Mouse (Mus musculus) liver, embryonic 13.5 days (tissue): ENCODE results near the gene Zc3h14. TPM values are rescaled to one million over a fixed set of nuclear protein-coding genes. Genes with fewer than 3 reads are reported as not detected.

ENCODE experiments used
- ATAC-seq: fragments of 200-750 bp; cut with Nextera tagmentation; 2 replicates; pipeline ENCODE4 v1.8.0; 2017; ENCODE audit warnings: low read depth, mild to moderate bottlenecking, moderate number of reproducible peaks, moderate library complexity
- DNase-seq: peaks from one replicate; pipeline ENCODE4 v3.0.0; 2022
- H3K27ac ChIP-seq: fragments of 300-500 bp; sonication (generic); 2 replicates; pipeline ENCODE4 v1.5.1; 2015; ENCODE audit warnings: moderate library complexity, mild to moderate bottlenecking, inconsistent platforms
- H3K27me3 ChIP-seq: fragments of 300-500 bp; sonication (generic); 2 replicates; pipeline ENCODE4 v1.6.1; 2015; ENCODE audit warnings: mild to moderate bottlenecking, inconsistent platforms
- H3K36me3 ChIP-seq: fragments of 300-500 bp; sonication (generic); 2 replicates; pipeline ENCODE4 v1.6.1; 2015; ENCODE audit warnings: mild to moderate bottlenecking, inconsistent platforms
- H3K4me1 ChIP-seq: fragments of 300-500 bp; sonication (generic); replicated peaks from 2 replicates; pipeline ENCODE4 v1.6.1; 2015; ENCODE audit warnings: inconsistent platforms
- H3K4me2 ChIP-seq: fragments of 300-500 bp; sonication (generic); 2 replicates; pipeline ENCODE4 v1.6.1; 2015; ENCODE audit warnings: inconsistent platforms, mild to moderate bottlenecking, moderate library complexity
- H3K4me3 ChIP-seq: fragments of 300-500 bp; sonication (generic); replicated peaks from 2 replicates; pipeline ENCODE4 v1.5.1; 2015; ENCODE audit warnings: mild to moderate bottlenecking, inconsistent platforms
- H3K9ac ChIP-seq: fragments of 300-500 bp; sonication (generic); 2 replicates; pipeline ENCODE4 v1.6.1; 2015; ENCODE audit warnings: mild to moderate bottlenecking, inconsistent platforms
- H3K9me3 ChIP-seq: fragments of 300-500 bp; sonication (generic); replicated peaks from 2 replicates; pipeline ENCODE4 v1.6.1; 2016; ENCODE audit warnings: inconsistent platforms
- WGBS: fragments of 180-500 bp; shearing (Covaris S2); methylation state at CpG from one replicate; pipeline ENCODE4 v1.1.7; 2015; ENCODE audit not compliant: insufficient replicate concordance; 5-methylcytosine and 5-hydroxymethylcytosine counted together
- polyA plus RNA-seq: library from polyadenylated mRNA; unstranded; fragments of >200 nt; fragmentation: Nextera tagmentation; extraction: Ambion mirVana; gene quantifications from 2 replicates; pipeline ENCODE4 v1.2.1, GENCODE M21; 2015

Gene Zc3h14
- polyA plus RNA-seq, 1 experiment from 2014 or later = 44.1 TPM

GRCm38 (mm10) chr12:98724976-98725375 lies 21.8 kb upstream of the Zc3h14 start:
- H3K4me1 ChIP-seq = no peaks in the 10 kb centered on the region
- 60% methylated on average over 5 of the region's 5 CpGs for WGBS
- no peak overlapping the region for H3K4me2 ChIP-seq
- no peaks in the 10 kb centered on the region for H3K36me3 ChIP-seq
- no peak overlapping the region for H3K4me3 ChIP-seq
- H3K27me3 ChIP-seq = no peaks in the 10 kb centered on the region
- no peak overlapping the region for H3K27ac ChIP-seq
- ATAC-seq (no peak), DNase-seq (no peak)
- no peak overlapping the region for H3K9ac ChIP-seq
- H3K9me3 ChIP-seq = no peaks in the 10 kb centered on the region

GRCm38 (mm10) chr12:98726078-98726477 lies 20.7 kb upstream of the Zc3h14 start:
- H3K4me1 ChIP-seq = no peaks in the 10 kb centered on the region
- H3K9me3 ChIP-seq = no peaks in the 10 kb centered on the region
- no peak overlapping the region for H3K27ac ChIP-seq
- 62% methylated on average over 7 of the region's 7 CpGs for WGBS
- H3K27me3 ChIP-seq = no peaks in the 10 kb centered on the region
- H3K4me2 ChIP-seq = no peak overlapping the region
- DNase-seq = no peak
- no peak overlapping the region for H3K9ac ChIP-seq
- no peak for ATAC-seq
- no peak overlapping the region for H3K4me3 ChIP-seq
- no peaks in the 10 kb centered on the region for H3K36me3 ChIP-seq

GRCm38 (mm10) chr12:98727186-98727585 lies 19.6 kb upstream of the Zc3h14 start:
- ATAC-seq (no peak), DNase-seq (no peak)
- H3K9ac ChIP-seq = no peak overlapping the region
- no peak overlapping the region for H3K4me2 ChIP-seq
- no peaks in the 10 kb centered on the region for H3K4me1 ChIP-seq
- no peaks in the 10 kb centered on the region for H3K9me3 ChIP-seq
- 58% methylated on average over 7 of the region's 7 CpGs for WGBS
- H3K27me3 ChIP-seq = no peaks in the 10 kb centered on the region
- H3K36me3 ChIP-seq = no peaks in the 10 kb centered on the region
- H3K4me3 ChIP-seq = no peak overlapping the region
- no peak overlapping the region for H3K27ac ChIP-seq

- Histone ChIP-seq H3K4me1 (peaks cover 23% of the 10 kb centered on the region), H3K9me3 (no peaks in the 10 kb centered on the region), H3K27ac (no peak overlapping the region), H3K4me2 (no peak overlapping the region), H3K9ac (no peak overlapping the region), H3K36me3 (no peaks in the 10 kb centered on the region), H3K27me3 (peaks cover 10% of the 10 kb centered on the region), H3K4me3 (no peak overlapping the region)
- WGBS = 81% methylated on average over 11 of the region's 11 CpGs
- DNase-seq (no peak), ATAC-seq (no peak)
Observed at GRCm38 (mm10) chr12:98730682-98731081, 16.1 kb upstream of the Zc3h14 start.

GRCm38 (mm10) chr12:98733165-98733564 lies 13.6 kb upstream of the Zc3h14 start:
- H3K27ac ChIP-seq = no peak overlapping the region
- H3K4me2 ChIP-seq = peak overlapping the region; percentile 82
- H3K9me3 ChIP-seq = no peaks in the 10 kb centered on the region
- no peaks in the 10 kb centered on the region for H3K36me3 ChIP-seq
- H3K27me3 ChIP-seq = peaks cover 33% of the 10 kb centered on the region
- peaks cover 27% of the 10 kb centered on the region for H3K4me1 ChIP-seq
- H3K9ac ChIP-seq = peak overlapping the region; percentile 71
- WGBS = 41% methylated on average over 3 of the region's 3 CpGs
- DNase-seq (no peak), ATAC-seq (no peak)
- peak overlapping the region; percentile 68 for H3K4me3 ChIP-seq

- peak overlapping the region; percentile 55; the same call in 1 of the 2 replicates for H3K27ac ChIP-seq
- H3K27me3 ChIP-seq = peaks cover 39% of the 10 kb centered on the region
- DNase-seq (no peak), ATAC-seq (peak; percentile 60)
- peak overlapping the region; percentile 68 for H3K4me3 ChIP-seq
- peaks cover 28% of the 10 kb centered on the region for H3K4me1 ChIP-seq
- H3K36me3 ChIP-seq = no peaks in the 10 kb centered on the region
- peak overlapping the region; percentile 71 for H3K9ac ChIP-seq
- 11% methylated on average over 12 of the region's 12 CpGs for WGBS
- peak overlapping the region; percentile 82 for H3K4me2 ChIP-seq
- H3K9me3 ChIP-seq = no peaks in the 10 kb centered on the region
Observed at GRCm38 (mm10) chr12:98733776-98734175, 13.0 kb upstream of the Zc3h14 start.

- H3K27ac ChIP-seq = peak overlapping the region; percentile 55
Observed at GRCm38 (mm10) chr12:98734246-98734879, 12.4 kb upstream of the Zc3h14 start.

GRCm38 (mm10) chr12:98734880-98735801 lies 11.6 kb upstream of the Zc3h14 start:
- Histone ChIP-seq H3K9ac (peak overlapping the region; percentile 71), H3K27me3 (peaks cover 53% of the 10 kb centered on the region), H3K27ac (no peak overlapping the region), H3K9me3 (no peaks in the 10 kb centered on the region), H3K36me3 (no peaks in the 10 kb centered on the region), H3K4me3 (peak overlapping the region; percentile 68), H3K4me2 (peak overlapping the region; percentile 82), H3K4me1 (peaks cover 28% of the 10 kb centered on the region)
- no peak; the same call in 1 of the 2 replicates for ATAC-seq
- DNase-seq = no peak
- 16% methylated on average over 22 of the region's 22 CpGs for WGBS

More at GRCm38 (mm10) chr12:98734246-98734879, 12.4 kb upstream of the Zc3h14 start:
- Histone ChIP-seq H3K4me1 (peaks cover 28% of the 10 kb centered on the region), H3K36me3 (no peaks in the 10 kb centered on the region), H3K27me3 (peaks cover 45% of the 10 kb centered on the region), H3K9ac (peak overlapping the region; percentile 71), H3K4me3 (peak overlapping the region; percentile 68), H3K9me3 (no peaks in the 10 kb centered on the region), H3K4me2 (peak overlapping the region; percentile 82)
- WGBS = under 1% methylated on average over 30 of the region's 30 CpGs
- ATAC-seq (peak; percentile 86), DNase-seq (peak; percentile 74)

- peaks cover 28% of the 10 kb centered on the region for H3K4me1 ChIP-seq
- H3K27ac ChIP-seq = peak within 1 kb of the TSS; percentile 39; the same call in 1 of the 2 replicates
- peak within 1 kb of the TSS; percentile 71 for H3K9ac ChIP-seq
- no peaks in the 10 kb centered on the region for H3K36me3 ChIP-seq
- peak within 1 kb of the TSS; percentile 67 for H3K4me2 ChIP-seq
- peak within 1 kb of the TSS; percentile 63 for H3K4me3 ChIP-seq
- DNase-seq (no peak), ATAC-seq (0 out of 2 replicates have a peak, but pooled peaks have one; percentile 18)
- H3K9me3 ChIP-seq = no peaks in the 10 kb centered on the region
- WGBS = under 1% methylated on average over 75 of the region's 75 CpGs
- H3K27me3 ChIP-seq = peaks cover 67% of the 10 kb centered on the region
Observed at GRCm38 (mm10) chr12:98736951-98737800, 9.6 kb upstream of the Zc3h14 start, which contains the start of gene Ptpn21. Gene Ptpn21, minus strand, starts transcription at chr12:98737405.

GRCm38 (mm10) chr12:98737801-98738350 lies 8.9 kb upstream of the Zc3h14 start:
- peaks cover 68% of the 10 kb centered on the region for H3K27me3 ChIP-seq
- H3K9ac ChIP-seq = peak overlapping the region; percentile 71; the same call in 1 of the 2 replicates
- no peak overlapping the region for H3K27ac ChIP-seq
- 10% methylated on average over 7 of the region's 7 CpGs for WGBS
- ATAC-seq = no peak
- H3K4me2 ChIP-seq = peak overlapping the region; percentile 67
- H3K36me3 ChIP-seq = no peaks in the 10 kb centered on the region
- no peak for DNase-seq
- H3K9me3 ChIP-seq = no peaks in the 10 kb centered on the region
- peak overlapping the region; percentile 63 for H3K4me3 ChIP-seq
- peaks cover 28% of the 10 kb centered on the region for H3K4me1 ChIP-seq
